Mouse (Mus musculus) midbrain, postnatal 0 days (tissue): ENCODE measurements around the gene Cfap43. TPM values are rescaled to one million over a fixed set of nuclear protein-coding genes. Genes with fewer than 3 reads are reported as not detected.
A peak's percentile ranks its signal among the peaks of the same experiment; 100 is the strongest.

ENCODE experiments used
- ATAC-seq: fragments of 200-750 bp; cut with Nextera tagmentation; 2 replicates; pipeline ENCODE4 v1.8.0; 2017; ENCODE audit warnings: moderate number of reproducible peaks, mild to moderate bottlenecking, moderate TSS enrichment, moderate library complexity; ENCODE audit not compliant: low FRiP score
- DNase-seq: peaks from one replicate; pipeline ENCODE4 v3.0.0-alpha.2; 2015; ENCODE audit warnings: low spot score
- H3K27ac ChIP-seq: fragments of 300-500 bp; sonication (generic); 2 replicates; pipeline ENCODE4 v1.5.1; 2014; ENCODE audit warnings: low read depth, mild to moderate bottlenecking, low read length, mixed read lengths
- H3K27me3 ChIP-seq: fragments of 300-500 bp; sonication (generic); 2 replicates; pipeline ENCODE4 v1.6.1; 2014; ENCODE audit warnings: low read length, control low read depth, mixed read lengths; ENCODE audit not compliant: insufficient read depth
- H3K36me3 ChIP-seq: fragments of 300-500 bp; sonication (generic); 2 replicates; pipeline ENCODE4 v1.6.1; 2014; ENCODE audit warnings: low read length, control low read depth, mixed read lengths; ENCODE audit not compliant: insufficient read depth
- H3K4me1 ChIP-seq: fragments of 300-500 bp; sonication (generic); 2 replicates; pipeline ENCODE4 v1.6.1; 2014; ENCODE audit warnings: mild to moderate bottlenecking, control low read depth, antibody characterized with exemption, low read length, mixed read lengths; ENCODE audit not compliant: insufficient read depth
- H3K4me2 ChIP-seq: fragments of 300-500 bp; sonication (generic); 2 replicates; pipeline ENCODE4 v1.6.1; 2014; ENCODE audit warnings: low read depth, mild to moderate bottlenecking, low read length, mixed read lengths; ENCODE audit not compliant: poor library complexity, severe bottlenecking
- H3K4me3 ChIP-seq: fragments of 300-500 bp; sonication (generic); 2 replicates; pipeline ENCODE4 v1.5.1; 2014; ENCODE audit warnings: low read depth, mild to moderate bottlenecking, low read length, moderate library complexity
- H3K9ac ChIP-seq: fragments of 300-500 bp; sonication (generic); replicated peaks from 2 replicates; pipeline ENCODE4 v1.6.1; 2014; ENCODE audit warnings: mild to moderate bottlenecking, low read length, moderate library complexity, mixed read lengths; ENCODE audit not compliant: poor library complexity, severe bottlenecking
- H3K9me3 ChIP-seq: fragments of 300-500 bp; sonication (generic); 2 replicates; pipeline ENCODE4 v1.6.1; 2016; ENCODE audit warnings: low read length, control low read depth
- CTCF ChIP-seq: IDR thresholded peaks from 2 replicates; pipeline ENCODE4 v1.5.1; 2016; ENCODE audit warnings: antibody characterized with exemption, mild to moderate bottlenecking
- WGBS: fragments of 180-500 bp; shearing (Covaris S2); extraction: QIAGEN DNeasy Blood & Tissue Kit; methylation state at CpG from one replicate; pipeline ENCODE4 v1.1.7; 2014; 5-methylcytosine and 5-hydroxymethylcytosine counted together
- polyA plus RNA-seq: library from polyadenylated mRNA; unstranded; fragments of >200 nt; fragmentation: Nextera tagmentation; extraction: Ambion mirVana; gene quantifications from 2 replicates; pipeline ENCODE4 v1.2.1, GENCODE M21; 2015
- total RNA-seq: library from RNA; depleted of rRNA; stranded (reverse); fragments of >200 nt; gene quantifications from 2 replicates; pipeline ENCODE4 v1.2.3, GENCODE M21; 2014

The Cfap43 gene
- total and polyA plus RNA-seq, 2 experiments from 2014 or later = 2.6 to 4.2 TPM

GRCm38 (mm10) chr19:47910117-47910618 is 8.9 kb downstream of the Cfap43 start:
- TF ChIP-seq CTCF = no peak
- H3K4me2 ChIP-seq = 0 out of 2 replicates have a peak overlapping the region, but pooled peaks have one; percentile 44
- no peaks in the 10 kb centered on the region for H3K4me1 ChIP-seq
- H3K36me3 ChIP-seq = no peaks in the 10 kb centered on the region
- no peak for ATAC-seq
- H3K27ac ChIP-seq = no peak overlapping the region
- no peak for DNase-seq
- no peaks in the 10 kb centered on the region for H3K27me3 ChIP-seq
- H3K9me3 ChIP-seq = no peaks in the 10 kb centered on the region
- WGBS = 31% methylated on average over 4 of the region's 4 CpGs
- H3K4me3 ChIP-seq = no peak overlapping the region
- H3K9ac ChIP-seq = 0 out of 2 replicates have a peak overlapping the region, but pooled peaks have one; percentile 51

- 2% methylated on average over 9 of the region's 10 CpGs for WGBS
- TF ChIP-seq CTCF = peak; percentile 43
- peak; percentile 65 for ATAC-seq
- H3K27me3 ChIP-seq = no peaks in the 10 kb centered on the region
- H3K4me1 ChIP-seq = no peaks in the 10 kb centered on the region
- H3K9me3 ChIP-seq = no peaks in the 10 kb centered on the region
- H3K9ac ChIP-seq = peak overlapping the region; percentile 51; the same call in 1 of the 2 replicates
- no peak overlapping the region; the same call in 1 of the 2 replicates for H3K4me3 ChIP-seq
- H3K4me2 ChIP-seq = peak overlapping the region; percentile 44
- H3K27ac ChIP-seq = peak overlapping the region; percentile 49
- H3K36me3 ChIP-seq = no peaks in the 10 kb centered on the region
- peak; percentile 45 for DNase-seq
Measured at GRCm38 (mm10) chr19:47909387-47910116, 9.5 kb downstream of the Cfap43 start.

DNA sequence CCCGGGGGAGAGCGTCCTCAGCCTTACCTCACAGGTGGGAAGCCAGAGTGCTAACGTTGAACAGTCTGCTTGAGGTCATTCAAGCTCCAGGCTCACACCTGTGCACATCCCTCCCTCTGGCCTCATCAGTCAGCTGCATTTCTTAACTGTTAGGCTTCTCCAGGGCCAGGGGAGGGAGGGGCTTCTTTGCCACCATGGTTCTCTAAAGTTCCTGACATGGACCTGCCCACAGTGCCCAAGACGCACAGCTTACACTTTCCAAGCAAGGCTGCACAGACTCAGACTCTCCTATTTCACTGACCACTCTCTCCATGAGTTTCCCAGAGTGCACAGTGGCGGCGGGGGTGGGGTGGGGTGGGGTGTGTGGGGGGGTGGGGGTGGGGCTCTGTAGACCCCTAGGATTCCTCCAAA is 10.1 kb downstream of the Cfap43 start:
- DNase-seq = no peak
- H3K36me3 ChIP-seq = no peaks in the 10 kb centered on the region
- no peaks in the 10 kb centered on the region for H3K9me3 ChIP-seq
- TF ChIP-seq CTCF = no peak
- ATAC-seq = no peak
- H3K4me2 ChIP-seq = no peak overlapping the region; the same call in 1 of the 2 replicates
- H3K4me1 ChIP-seq = no peaks in the 10 kb centered on the region
- no peaks in the 10 kb centered on the region for H3K27me3 ChIP-seq
- 21% methylated on average over 6 of the region's 6 CpGs for WGBS
- no peak overlapping the region for H3K4me3 ChIP-seq
- H3K9ac ChIP-seq = no peak overlapping the region
- H3K27ac ChIP-seq = no peak overlapping the region

DNA sequence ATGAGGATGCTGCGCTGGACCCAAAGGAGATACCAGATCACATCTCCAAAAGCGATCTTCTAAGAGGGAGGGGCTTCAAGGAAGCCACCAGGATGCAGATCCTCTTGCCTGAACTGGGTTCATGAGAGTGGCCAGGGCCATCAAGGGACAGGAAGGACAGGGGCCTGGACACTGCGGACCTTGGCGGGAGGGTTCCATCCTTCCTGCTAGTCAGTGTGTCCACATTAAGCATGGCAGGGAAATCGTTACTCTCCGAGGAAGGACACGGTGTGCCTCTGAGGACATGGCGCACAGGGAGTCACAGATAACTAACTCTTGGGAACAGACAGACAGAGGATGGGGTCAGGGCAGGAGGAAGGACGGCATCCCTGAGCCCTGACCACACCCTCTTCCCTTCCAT is 11.5 kb downstream of the Cfap43 start:
- Histone ChIP-seq H3K4me3 (no peak overlapping the region), H3K27ac (no peak overlapping the region), H3K27me3 (no peaks in the 10 kb centered on the region), H3K36me3 (no peaks in the 10 kb centered on the region), H3K4me1 (no peaks in the 10 kb centered on the region), H3K9ac (no peak overlapping the region), H3K4me2 (no peak overlapping the region), H3K9me3 (no peaks in the 10 kb centered on the region)
- DNase-seq = no peak
- TF ChIP-seq CTCF = no peak
- WGBS = 92% methylated on average over 9 of the region's 9 CpGs
- no peak for ATAC-seq

- H3K27ac ChIP-seq = no peak overlapping the region
- H3K4me3 ChIP-seq = no peak overlapping the region
- no peaks in the 10 kb centered on the region for H3K27me3 ChIP-seq
- no peaks in the 10 kb centered on the region for H3K4me1 ChIP-seq
- no peaks in the 10 kb centered on the region for H3K36me3 ChIP-seq
- no peak for DNase-seq
- no peaks in the 10 kb centered on the region for H3K9me3 ChIP-seq
- no peak for ATAC-seq
- H3K4me2 ChIP-seq = no peak overlapping the region
- 93% methylated on average over 5 of the region's 5 CpGs for WGBS
- no peak overlapping the region for H3K9ac ChIP-seq
- TF ChIP-seq CTCF = no peak
Measured at GRCm38 (mm10) chr19:47905603-47906002, 13.5 kb downstream of the Cfap43 start.

DNA sequence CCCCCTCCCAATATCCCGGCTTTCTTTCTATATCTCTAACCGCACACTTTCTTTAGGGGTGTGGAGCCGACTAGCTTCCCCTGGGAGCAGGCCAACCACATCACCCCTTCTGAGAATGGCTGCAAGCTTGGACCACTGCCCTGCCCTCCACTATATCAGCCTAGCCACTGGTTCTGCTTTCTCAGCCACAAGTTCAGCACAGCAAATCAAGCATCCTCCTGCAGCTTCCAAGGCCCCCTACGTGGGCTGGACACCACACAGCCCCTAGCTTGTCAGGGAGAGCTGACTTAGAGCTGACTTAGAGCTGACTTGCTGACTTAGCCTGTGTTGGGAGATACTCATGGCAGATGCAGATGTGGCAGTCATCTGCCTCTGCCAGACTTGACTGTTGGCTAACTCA is 14.0 kb downstream of the Cfap43 start:
- no peaks in the 10 kb centered on the region for H3K27me3 ChIP-seq
- H3K27ac ChIP-seq = no peak overlapping the region

More for the DNA sequence above, 14.0 kb downstream of the Cfap43 start:
- Histone ChIP-seq H3K4me1 (no peaks in the 10 kb centered on the region), H3K36me3 (no peaks in the 10 kb centered on the region), H3K9me3 (no peaks in the 10 kb centered on the region), H3K9ac (no peak overlapping the region), H3K4me2 (no peak overlapping the region), H3K4me3 (no peak overlapping the region)
- TF ChIP-seq CTCF = no peak
- DNase-seq = no peak
- no peak for ATAC-seq
- WGBS = 79% methylated on average over 4 of the region's 4 CpGs
